Mouse (Mus musculus) gonadal fat pad, adult 2 months (tissue): ENCODE results near the gene Prn. TPM values are rescaled to one million over a fixed set of nuclear protein-coding genes. Genes with fewer than 3 reads are reported as not detected.

Source experiments
- DNase-seq: peaks from one replicate; pipeline ENCODE4 v3.0.0-alpha.2; 2012; ENCODE audit warnings: low read depth
- polyA plus RNA-seq: library from polyadenylated mRNA; depleted of rRNA; stranded (reverse); fragments of >200 nt; gene quantifications from 2 replicates; pipeline ENCODE4 v1.2.3, GENCODE M21; 2012; rRNA removed

Gene Prn
- polyA plus RNA-seq, result not detected in 2 replicates

DNA sequence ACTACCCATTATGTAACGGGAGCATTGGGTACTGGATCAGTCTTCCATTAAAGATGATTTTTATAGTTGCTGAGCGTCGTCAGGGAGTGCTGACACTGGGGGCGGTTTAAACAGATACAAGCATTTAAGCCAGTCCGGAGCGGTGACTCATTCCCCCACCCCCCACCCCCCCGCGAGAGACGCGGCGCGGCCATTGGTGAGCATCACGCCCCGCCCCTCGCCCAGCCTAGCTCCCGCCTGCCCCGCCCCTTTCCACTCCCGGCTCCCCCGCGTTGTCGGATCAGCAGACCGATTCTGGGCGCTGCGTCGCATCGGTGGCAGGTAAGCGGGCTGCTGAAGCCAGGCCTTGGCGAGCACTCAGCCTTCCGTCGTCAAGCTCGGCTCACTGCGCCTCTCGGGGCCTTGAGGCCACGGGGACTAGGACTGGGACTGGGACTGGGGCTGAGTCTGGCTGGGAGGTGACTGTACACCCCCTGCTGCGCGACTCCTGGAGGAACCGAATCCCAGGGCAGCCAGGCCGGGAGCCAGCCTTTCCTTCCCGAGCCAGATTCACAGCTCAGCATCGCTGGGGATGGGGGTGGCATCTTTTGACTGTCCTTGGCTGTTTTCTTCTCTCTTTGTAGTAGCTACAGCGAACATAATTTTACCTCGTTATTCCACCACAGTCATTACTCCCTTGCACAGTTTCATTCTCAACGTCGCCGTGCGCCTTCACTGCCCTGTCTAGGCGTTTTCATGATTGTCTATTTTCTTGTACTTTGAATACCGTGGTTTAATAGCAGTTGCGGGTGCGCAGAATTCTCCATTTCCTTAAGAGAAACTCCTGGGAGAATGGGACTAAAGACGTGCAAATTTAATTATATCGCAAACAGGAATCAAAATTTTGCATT is at the start of gene Prn, which contains the start of gene Prnp:
Prn (plus strand) TSS at position 275 of the 890 bp plus-strand sequence.
Prnp (plus strand) TSS at position 246 of the 890 bp plus-strand sequence.
- peak; percentile 40 for DNase-seq

DNA sequence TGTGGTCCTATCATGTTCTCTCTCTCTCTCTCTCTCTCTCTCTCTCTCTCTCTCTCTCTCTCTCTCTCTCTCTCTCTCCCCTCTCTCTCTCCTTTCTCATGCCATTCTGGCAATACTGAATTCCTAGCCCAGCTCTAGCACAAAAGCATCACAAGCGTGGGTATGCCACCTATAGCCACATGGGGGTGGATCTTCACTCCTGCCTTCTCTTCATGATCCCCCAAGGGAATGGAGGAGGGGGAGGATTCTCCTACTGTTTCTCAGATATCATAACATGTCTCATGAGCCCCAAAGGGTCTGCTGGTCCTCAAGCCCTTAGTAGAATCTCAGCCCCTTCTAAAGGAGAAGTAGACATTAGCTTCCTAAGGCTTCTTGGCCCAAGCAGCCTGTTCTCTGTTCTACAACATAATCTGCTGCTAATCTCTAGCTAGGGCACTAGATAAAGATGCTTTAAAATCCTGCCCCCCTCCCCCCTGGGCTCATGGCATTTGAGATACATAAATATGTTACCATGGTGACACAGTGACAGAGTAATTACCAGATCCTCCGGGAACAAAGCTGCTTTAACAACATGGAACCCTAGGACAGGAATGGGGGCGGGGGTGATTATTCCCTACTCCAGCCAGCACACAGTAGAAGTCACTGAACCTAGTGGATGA is 47.0 kb upstream of the Prn start:
- DNase-seq, result no peak

DNA sequence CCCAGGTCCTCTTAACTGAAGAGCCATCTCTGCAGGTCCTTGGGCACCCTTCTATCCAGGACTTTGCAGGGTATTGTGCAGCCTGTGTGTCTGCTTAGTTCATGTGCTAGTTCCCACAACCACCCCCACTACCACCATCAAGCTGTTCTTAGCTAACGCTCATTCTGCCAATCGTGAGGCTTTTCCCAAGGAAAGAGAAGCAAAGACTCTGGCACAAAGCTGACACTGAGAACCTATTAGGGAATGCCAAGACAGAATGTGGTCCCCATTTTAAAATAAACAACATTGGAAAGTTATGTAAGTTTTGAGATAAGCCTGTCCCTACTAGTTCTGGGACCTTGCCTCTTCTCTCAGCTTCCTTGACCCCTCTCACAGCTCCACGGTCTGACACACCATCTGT is 46.3 kb upstream of the Prn start:
- no peak for DNase-seq

DNA sequence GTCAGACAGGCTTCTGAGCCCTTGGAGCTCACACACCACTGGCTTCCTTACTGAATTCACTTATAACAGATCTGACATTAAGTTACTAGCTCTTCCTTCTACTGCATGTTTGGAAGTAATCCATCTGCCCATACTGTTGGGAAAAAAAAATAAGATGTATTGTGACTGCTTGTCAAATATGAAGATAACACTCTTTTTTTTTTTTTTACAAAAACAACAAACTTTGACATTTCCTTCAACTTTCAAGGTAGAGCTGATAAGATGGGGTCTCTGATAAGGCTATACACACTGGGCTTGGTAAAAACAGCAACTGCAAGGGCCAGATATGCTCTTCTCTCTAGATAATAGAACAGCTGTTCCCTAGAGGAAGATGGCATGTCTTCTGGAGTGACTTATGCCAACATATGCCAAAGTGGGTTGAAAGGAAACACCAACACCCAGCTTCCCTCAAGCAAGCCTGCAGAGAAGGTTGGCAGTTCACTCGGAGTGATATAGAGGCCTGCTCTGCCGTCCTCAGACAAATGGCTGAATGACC is 45.4 kb upstream of the Prn start:
- DNase-seq, result no peak

DNA sequence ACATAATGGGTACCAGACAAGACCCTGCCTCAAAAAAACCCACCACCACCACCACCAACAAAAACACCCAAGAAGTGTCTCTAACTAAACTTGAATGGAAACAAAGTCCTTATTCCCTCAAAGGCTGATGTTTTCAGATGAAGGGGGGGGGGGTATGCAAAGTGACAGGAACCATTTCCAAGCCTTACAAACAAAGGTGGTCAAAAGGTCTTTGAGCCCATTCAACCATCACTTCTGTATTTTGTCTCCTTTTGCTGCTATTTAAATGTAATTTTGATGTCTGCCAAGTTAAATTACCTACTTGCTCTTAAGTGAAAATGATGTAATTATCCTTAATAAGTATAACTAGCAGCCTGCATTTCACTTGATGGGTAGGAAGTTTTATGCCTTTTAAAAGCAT is 43.1 kb upstream of the Prn start:
- no peak for DNase-seq

DNA sequence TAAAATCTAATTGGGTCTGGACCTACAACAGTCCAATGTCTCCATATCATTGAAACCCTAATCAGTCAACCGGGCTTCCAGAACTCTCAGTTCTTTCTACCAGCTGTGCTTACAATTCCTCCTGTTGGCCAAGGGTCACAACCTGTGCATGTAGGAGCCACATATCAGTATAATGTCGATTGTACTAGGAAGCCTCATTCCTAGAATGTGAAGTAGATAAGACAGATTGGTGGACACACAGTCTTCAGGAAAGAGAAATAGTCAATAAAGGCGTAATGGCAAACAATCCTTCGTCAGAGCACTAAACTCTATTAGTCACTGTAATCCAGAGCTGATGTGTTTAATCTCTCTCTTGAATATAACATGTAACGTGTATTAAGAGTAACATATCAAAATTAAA is 40.8 kb upstream of the Prn start:
- no peak for DNase-seq

DNA sequence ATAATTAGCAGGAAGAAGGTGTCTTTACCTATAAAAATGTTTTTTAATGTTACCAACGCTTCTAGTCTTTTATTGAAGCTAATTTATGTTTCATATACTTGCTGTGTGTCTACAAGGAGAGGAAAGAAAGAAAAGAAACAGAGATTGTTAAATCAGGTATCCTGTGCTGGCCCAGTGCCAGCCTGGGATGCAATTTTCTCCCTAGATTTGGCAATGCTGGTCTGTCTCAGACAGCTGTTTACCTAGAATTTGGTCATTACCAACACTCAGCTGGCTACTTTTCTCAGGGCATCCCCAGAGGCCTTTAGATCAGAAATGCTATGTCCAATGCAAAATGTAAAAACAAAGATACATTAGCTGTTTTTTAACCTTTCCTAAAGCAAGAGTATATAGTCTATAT is 36.4 kb upstream of the Prn start:
- DNase-seq, result no peak

DNA sequence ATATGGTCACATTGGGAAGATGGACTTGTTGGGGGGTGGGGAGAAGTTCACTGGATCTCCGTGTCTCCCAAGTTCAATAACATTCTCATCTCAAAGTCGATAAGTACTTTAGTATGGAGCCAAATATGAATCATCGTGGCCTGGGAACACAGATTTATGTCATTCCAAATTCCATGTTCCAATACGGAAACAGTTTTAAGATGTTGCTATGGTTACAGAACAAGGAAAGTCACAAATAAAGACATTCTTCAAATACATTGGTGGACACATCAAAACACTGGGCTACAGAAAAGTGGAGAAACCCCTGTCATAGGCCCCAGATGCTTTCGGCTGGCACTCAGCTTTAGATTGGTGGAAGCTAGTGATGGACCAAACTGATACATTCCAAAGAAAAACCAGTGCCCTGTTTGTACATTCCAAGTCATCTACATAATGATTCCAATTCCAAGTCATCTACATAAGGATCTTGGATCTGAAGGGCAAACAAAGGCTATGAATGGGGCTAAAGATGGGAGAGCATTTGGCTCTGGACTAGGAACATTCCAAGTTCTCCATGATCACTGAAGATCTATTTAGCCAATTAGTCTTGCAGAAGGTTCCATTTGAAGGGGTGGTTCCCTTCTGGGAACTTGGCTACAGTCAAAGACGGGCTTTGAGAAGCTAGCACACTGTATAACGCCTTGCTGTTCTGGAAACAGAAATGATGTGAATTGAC is 33.0 kb upstream of the Prn start:
- DNase-seq, result no peak

DNA sequence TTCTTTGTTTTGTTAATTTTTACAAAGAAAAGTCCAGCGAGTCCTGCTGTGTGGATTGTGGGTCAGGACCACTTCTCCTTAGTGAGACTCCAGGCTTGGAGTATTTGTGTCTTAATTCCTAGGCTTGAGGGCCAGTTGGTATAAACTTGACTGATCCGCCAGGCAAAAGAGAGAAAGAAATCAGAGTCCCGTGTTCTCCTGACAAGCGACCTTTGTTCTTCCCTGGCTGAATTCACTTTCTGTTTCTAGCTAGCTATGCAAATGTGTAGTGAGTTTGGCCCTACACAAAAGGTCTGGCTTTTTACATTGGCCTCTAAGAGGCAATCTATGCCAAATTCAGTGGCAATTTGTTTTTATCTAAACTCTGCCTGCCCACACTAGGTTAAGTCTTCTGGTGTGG is 28.0 kb upstream of the Prn start:
- no peak for DNase-seq

DNA sequence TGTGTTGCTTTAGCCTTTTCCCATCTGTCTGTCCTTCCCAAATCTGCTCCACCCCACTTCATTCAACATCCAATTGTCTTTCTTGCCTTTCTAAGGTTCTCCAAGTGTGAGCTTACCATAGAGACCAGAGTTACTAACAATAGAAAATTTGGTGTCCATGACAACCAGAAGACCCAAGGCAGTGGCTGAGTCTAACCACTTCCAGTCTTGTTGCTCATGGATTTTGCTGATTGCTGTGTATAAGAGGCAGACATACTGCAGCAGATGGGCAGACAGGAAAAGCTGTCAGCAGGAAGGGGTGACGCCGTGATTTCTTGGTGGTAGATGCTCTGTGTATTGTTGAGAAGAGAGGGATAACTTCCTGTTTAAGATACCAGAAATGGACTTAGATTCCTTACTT is 26.6 kb upstream of the Prn start:
- no peak for DNase-seq

DNA sequence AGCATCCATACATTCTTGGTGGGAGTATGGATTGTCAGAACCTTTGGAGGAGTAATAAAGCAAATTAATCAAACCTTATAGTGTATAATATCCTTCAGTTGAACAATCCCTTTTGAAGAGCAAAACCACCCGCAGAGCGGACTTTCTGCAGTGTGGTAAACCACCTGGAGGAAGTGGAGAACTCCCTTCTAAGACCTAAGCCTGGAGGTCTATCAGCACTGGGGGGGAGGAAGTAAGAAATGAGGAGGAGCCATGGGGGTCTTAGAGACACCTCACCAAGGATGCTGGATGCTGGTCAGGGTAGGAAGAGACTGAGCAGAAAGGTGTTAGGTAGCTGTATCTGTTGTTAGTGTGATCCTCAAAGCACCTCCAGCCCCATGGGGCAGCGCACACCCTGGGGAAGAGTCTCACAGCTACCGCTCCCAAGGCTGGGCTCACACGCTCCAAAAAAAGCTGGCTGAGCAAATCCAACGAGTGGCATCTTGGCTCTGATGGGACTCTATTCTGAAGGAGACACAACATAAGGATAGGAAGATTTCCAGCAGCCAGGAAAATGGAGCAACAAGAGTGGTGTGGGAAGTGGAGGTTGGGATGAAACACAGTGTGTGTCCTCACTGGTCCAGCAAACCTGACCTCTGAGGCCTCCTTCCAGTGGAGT is 23.1 kb upstream of the Prn start:
- no peak for DNase-seq

DNA sequence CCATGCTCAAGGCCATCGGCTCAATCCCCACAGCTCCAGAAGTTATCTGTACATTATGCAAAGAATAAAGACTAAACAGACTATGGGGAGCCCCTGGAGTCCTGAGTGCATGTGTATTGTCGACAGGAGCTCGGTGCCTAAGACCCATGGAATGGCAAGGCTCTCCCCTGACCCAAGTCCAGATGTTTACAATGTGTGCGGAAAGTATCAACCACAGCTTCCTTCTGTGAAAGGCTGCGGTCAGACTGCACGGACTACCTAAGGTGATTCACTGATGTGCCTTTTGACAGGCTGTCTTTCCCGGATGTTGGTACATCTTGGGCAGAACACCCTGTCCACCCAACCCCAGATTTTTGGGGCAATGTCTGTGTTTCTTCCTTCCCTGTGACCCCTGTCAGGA is 21.5 kb upstream of the Prn start:
- no peak for DNase-seq

DNA sequence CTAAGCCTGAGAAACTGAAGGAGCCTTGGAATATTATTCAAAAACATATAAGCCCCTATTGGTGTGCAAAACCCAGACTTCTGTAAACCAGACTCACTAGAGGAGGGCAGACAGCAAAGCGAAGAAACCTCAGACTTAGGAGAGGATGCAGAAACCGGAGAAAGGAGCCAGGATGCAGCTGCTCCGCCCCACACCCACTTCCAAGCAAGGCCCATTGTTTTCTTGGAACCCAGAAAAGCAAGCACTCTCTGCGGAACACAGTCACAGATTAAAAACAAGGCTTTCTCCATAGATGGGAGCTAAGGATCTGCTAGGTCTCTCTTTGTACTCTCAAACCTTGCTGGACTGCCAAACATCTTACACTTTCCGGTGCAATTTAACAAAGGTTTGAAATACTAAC is 17.2 kb upstream of the Prn start:
- DNase-seq, result no peak

DNA sequence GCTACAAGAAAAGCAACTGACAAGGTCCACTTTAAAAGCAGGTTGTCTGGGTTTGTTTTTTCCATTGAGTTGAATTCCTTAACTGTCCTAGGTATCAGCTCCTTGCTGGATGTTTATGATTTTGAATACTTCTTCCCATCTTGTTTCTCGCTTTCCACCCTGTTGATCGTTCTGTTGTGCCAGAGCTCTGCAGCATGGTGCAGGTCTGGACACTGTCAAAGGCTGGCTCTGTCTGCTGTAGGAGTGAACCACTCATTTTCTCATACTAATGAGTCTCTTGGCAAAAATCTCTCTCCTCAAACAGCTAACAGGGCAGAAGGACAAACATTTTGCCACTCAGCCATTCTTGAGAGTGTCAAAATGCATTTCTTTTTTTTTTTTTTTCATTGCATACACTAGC is 14.7 kb upstream of the Prn start:
- no peak for DNase-seq

DNA sequence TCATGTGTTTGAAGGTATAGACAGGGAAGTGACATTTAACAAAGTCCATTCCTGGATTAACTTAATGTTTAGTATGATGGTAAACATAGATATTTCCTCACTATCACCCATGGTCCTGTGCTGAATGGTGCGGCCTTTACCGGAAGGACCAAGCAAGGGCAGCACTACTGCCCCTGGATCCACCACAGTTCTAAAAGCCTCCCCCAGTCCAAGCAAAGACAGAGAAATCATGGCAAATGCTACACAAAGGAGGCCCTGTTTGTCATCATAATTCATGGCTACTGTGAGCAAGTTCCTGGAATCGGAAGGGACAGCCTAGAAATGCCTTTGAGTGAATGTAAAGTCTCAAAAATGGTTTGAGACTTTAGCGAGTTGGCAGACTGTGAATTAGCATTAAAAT is 13.7 kb upstream of the Prn start:
- DNase-seq, result no peak

DNA sequence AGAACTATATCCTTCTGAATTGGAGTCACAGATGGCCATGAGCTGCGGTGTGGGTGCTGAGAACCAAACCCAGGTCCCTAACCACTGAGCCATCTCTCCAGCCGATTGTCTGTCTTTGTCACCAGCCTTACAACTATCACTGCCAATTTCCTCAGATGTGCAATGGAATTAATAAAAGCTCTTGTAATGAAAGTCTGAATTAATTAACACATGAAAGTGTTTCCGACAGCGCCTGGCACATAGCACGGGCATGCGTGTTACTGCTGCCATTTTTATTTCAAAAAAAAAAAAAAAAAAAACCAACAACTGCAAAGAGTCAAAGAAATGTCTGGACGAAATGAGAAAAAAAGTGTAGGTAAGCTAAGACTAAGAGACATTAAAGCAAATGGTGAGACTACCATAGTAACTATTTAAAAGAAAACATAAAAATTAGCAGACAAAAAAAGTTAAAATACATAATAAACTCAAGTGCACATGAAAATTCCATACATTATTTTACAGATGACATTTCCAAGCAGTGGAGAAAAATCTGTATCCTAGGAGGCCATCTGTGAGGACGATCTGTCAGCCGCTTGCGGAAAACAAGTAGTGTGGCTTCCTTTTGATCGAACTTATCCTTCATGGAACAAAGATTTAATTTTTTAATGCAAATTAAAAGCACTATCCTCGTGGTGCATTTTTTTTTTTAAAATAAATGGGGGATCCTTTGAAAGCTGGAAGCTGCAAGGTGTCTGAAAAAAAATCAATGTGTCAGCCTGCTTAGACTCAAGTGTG is 12.2 kb upstream of the Prn start:
- DNase-seq, result no peak

DNA sequence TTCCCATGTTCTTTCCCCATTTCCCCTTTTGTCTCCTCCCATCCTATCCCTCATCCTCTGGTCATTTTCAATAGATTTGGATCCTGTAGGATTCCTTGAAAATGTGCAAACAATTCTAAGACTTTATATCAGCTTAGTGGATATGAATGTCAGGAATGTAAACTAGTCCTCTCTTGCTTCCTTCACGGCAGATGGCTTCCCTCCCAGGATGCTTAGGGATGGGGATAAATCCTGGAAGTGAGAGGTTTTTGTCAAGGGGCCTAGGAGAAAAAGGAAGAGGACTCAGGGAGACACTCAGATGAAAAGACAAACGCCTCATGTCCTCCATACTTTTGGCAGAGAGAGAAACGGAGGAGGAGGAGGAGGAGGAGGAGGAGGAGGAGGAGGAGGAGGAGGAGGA is 7.3 kb upstream of the Prn start:
- no peak for DNase-seq

DNA sequence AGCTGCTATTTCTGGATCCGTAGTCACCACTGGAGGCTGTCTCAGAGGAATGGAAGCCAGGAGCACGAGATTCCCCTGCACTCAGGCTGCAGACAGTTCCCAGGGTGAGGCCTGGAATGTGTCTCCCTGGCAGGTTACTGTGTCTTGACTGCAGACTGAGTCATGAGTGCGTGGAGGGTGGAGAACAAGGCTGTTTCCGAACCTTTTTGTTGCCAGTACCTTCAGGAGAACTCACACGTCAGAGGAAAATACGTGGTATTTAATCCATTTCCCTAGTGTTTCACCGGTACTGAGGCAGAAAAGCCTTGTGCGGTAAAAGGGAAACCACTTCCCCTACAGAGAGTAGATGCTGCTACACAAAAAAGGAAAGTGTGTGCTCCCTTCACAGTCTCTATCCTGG is 6.9 kb upstream of the Prn start:
- DNase-seq, result no peak

DNA sequence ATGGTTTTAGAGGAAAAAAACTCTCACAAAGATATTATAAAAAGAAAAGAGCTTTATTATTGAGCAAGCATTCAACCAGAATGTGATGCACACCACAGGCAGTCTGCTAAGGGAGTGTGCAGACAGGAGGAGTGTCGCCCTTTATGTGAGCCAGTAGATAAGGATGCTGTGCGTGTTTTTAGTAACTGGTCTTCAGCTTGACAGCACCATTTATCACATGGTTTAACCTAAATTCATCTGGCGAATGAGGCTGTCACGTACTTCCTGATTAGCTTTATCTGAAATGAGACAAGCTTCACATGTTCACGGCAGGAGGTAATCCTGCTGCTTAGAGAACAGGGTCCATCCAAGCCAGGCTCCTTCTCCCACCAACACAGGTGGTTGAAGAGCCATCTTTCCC is 4.7 kb upstream of the Prn start:
- DNase-seq, result no peak

DNA sequence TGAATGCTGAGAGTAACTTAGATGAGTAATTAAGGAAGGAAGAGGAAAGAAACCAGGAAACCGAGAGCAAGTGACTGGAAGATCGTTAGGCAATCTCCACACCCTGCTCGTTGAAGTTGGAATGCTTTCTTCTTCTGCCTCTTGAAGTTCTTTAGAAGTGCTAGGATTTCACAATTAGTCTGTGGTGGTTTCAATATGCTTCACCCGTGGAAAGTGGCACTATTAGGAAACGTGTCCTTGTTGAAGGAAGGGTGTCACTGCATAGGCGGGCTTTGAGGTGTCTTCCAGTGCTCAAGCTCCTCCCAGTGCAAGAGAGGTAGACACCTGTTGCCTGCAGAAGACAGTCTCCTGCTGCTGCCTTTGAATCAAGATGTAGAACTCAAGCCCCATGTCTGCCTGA is 4.0 kb upstream of the Prn start:
- DNase-seq, result no peak

DNA sequence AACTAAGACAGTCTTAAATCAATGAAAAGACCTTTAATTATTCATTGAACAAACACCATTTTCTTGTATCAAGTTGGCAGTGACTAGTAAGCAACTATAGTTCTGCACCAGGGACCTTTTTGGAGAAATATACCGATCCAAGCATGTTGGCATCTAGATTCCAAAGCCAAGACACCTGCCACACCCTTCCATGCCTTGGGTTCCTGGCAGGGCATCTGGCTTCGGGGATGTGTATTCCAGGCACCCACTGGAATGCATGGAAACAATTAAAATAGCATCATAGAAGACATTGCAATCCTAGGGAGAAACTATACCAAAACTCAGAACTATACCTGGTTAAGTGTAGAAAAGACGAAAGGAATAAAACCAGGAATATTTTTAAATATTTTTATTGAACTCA is 3.5 kb upstream of the Prn start:
- no peak for DNase-seq
